Mouse (Mus musculus): ENCODE results near the gene Thrap3.
"Not testable (repeated sequence)": the region's sequence is repeated elsewhere in the genome, so short reads cannot be mapped to it uniquely, and the experiment has no call there.

Thrap3 gene

DNA sequence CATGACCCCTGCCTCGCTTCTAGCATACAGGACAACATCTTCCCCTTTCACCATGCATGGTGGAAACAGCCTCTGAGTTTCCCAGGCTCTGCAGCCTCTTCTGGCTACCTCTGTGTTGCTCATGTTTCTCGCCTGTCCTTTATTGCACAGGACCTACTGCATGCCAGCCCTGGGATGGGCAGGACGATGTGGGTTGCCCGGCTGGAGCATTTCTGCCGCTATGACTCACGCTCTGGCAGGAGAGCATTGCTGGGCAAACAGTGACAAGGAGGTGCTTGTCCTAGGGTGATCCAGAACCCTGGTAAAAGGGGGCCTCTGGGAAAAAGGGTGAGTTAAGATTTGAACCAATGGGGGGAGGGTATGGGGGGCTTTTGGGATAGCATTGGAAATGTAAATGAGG is 15.2 kb upstream of the Thrap3 start:
- peak; percentile 74 to 86 for DNase-seq

- no peak for DNase-seq
Observed at GRCm38 (mm10) chr4:126207081-126207480, 4.5 kb upstream of the Thrap3 start.

DNA sequence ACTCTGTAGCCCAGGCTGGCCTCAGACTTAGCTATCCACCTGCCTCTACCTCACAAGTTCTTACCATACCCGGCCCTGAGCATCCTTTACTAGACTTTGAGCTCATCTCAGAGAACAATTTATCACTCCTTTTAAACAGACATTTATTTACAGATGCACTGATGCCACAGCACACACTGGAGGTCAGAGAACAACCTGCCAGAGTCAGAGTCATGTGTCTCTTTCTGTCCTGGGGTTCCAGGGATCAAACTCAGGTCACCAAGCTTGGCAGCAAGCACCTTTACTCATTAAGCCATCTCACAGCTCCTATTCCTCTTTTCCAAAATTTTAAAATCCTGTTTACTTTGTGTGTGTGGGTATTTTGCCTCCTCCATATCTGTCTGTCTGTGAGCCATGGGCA is 2.8 kb upstream of the Thrap3 start:
- DNase-seq = no peak

DNA sequence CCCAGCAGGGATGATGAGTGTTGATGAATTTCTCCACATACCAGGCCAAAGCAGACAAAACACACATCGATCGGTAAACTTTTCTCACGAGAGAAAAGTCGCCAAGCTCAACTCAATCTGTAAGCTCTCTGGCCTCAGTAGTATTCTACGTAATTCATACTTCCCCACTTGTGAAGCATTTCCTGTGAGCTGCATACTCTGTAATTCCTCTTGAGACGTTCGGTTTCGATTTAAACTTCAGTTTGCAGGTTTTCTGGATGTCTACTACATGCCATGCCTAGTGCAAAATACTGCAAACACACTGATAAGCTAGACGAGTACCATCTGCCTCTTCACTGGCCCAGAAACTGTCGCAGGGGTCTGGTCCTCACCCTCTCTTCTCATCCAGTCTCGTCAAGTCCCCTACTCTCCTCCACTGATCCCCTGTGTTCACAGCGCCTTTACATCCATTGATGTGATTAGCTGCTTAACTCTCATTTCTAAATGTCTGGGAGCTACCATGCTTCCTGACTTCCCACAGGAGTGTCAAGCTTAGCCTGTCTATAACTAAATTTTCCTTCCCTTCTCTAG is 2.2 kb upstream of the Thrap3 start:
- no peak for DNase-seq

DNA sequence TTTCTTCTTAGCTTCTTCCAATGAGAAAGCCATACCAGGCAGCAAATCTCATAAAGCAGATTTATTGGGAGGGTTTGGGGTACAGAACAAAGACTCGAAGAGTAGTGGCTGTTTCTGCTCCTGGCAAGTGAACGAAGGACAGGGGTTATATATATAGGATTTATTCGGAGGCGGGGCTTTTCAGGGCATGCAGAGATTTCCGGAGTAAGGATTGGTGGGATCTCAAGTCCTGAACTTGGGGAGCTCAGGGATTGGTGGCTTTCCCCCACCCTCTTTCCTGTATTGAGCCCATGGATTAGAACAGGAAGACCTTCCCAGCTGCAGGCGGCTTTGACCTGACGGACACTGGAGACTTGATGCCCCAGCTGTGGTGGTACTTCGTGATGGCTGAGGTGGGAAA is 1.5 kb upstream of the Thrap3 start:
- DNase-seq = no peak

GRCm38 (mm10) chr4:126203336-126203895 is 856 bp upstream of the Thrap3 start:
- DNase-seq = no peak

- peak; percentile 30 to 53 for DNase-seq
Observed at GRCm38 (mm10) chr4:126201514-126202302, 852 bp downstream of the Thrap3 start.

- no peak for DNase-seq
Observed at GRCm38 (mm10) chr4:126200656-126201055, 1.9 kb downstream of the Thrap3 start.

- DNase-seq = no peak
Observed at GRCm38 (mm10) chr4:126200036-126200435, 2.5 kb downstream of the Thrap3 start.

DNA sequence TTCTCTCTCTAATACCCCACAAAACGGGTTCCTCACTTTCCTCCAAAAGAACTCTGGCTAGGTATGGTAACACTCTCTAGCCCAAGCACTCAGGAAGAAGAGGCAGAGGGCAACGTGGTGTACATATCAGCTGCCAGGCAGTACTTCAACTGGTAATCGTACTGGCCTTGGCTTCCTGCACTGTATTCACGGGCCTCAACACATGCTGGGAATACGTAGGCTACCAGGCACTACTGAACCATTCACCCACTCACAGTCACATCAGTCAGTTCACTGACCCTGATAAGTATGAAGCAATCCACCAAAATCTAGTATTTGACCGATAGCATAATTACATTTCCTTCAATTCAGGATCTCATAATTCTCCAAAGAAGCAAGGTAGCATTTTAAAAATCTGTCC is 3.0 kb downstream of the Thrap3 start:
- peak in 1 of 2 experiments; percentile 40 for DNase-seq

GRCm38 (mm10) chr4:126197485-126197884 is 5.1 kb downstream of the Thrap3 start:
- peak in 1 of 2 experiments; percentile 64 for DNase-seq

DNA sequence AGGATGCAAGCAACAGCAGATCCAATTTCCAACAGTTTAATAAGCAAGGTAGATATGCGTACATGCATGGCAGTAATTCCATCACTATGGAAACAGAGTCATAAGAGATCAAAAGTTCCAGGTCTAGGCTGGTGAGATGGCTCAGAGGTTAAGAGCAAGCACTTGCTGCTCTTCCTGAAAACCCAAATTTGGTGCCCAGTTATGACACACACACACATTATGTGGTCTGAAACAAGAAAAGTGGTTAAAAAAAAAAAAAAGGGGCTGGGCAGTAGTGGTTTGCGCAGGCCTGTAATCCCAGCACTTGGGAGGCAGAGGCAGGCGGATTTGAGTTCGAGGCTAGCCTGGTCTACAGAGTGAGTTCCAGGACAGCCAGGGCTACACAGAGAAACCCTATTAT is 7.6 kb downstream of the Thrap3 start:
- DNase-seq = no peak

- no peak for DNase-seq
Observed at GRCm38 (mm10) chr4:126194216-126194615, 8.3 kb downstream of the Thrap3 start.

- no peak for DNase-seq
Observed at GRCm38 (mm10) chr4:126190636-126191035, 11.9 kb downstream of the Thrap3 start.

DNA sequence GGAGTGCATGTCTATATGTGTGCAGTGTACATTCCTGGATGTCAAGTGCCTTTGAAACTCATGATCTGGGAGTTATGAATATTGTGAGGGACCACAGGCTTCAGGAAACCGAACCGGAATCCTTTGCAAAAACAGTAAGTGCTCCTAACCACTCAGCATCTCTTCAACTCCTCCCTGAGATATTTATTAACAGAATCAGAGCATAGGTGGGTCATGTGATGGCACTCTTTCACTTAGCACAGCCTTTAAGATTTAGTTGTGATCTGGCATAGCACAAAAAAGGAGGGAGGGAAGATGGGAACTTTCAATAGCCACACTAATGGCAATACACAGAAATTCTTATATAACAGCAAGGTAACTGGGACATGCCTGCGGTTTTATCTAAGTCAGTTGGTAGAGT is 15.5 kb downstream of the Thrap3 start:
- DNase-seq = no peak

- DNase-seq = peak in 1 of 2 experiments; percentile 37
Observed at GRCm38 (mm10) chr4:126183034-126183433, 19.5 kb downstream of the Thrap3 start.

- peak; percentile 49 to 67 for DNase-seq
Observed at GRCm38 (mm10) chr4:126181170-126181957, 21.2 kb downstream of the Thrap3 start.

DNA sequence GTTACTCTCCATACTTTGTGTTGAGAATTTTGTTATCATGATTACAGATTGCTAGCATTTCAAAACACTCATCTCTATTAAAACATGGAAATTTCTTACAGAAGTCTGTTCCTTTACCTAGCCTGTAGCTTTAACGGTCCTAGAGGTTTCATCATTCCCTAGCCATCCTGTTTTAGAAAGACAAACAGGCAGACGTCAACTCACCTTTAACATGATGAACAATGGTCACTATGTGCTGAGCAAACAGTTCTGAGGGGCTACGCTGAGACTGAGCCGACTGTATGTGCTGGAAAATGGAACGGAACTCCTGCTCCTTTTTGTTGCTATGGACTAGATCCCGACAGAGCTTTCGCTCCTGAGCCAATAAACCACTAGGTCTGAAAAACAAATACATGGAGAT is 26.6 kb downstream of the Thrap3 start:
- not testable (repeated sequence) for DNase-seq

DNA sequence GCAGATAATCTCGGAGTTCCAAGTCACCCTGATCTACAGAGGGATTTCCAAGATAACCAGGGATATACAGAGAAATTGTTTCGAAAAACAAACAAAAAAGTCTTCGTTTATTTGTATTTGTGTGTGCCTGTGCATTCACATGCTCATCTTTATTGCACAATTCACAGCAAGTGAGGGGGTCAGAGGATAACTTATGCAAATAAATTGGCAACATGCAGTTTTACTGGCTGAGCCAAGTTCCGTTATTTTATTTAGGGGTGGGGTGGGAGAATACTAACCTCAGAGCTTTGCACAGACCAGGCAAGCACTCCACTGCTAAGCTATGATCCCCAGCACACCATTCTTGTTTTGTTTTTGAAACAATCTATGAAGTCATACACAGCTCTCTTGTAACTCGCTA is 28.8 kb downstream of the Thrap3 start:
- DNase-seq = no peak

GRCm38 (mm10) chr4:126170737-126171136 is 31.8 kb downstream of the Thrap3 start:
- not testable (repeated sequence) for DNase-seq

DNA sequence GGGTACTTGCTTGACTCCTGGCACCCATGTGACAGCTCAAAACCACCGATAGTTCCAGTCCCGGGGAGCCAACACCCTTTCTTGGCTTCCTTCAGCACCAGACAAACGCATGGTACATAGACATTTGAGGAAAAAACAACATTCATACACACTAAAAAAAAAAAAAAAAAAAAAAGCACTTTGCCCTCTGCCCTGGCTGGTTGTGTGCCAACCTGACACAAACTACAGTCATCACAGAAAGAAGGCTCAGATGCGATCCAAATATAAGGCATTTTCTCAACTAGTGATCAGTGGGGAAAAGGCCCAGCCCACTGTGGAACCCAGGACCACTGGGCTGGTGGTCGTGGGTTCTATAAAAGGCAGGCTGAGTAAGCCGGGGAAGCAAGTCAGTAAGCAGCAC is 33.7 kb downstream of the Thrap3 start:
- no peak for DNase-seq

- DNase-seq = peak; percentile 59 to 72
Observed at GRCm38 (mm10) chr4:126166084-126166483, 36.5 kb downstream of the Thrap3 start.

GRCm38 (mm10) chr4:126165092-126165491 is 37.5 kb downstream of the Thrap3 start:
- DNase-seq = not testable (repeated sequence)
